Mouse (Mus musculus) left cerebral cortex, adult 8-10 months (tissue): ENCODE measurements at regions not wholly inside any gene's neighbourhood (a gene's known extent, or its start where the extent isn't known, plus 50 kb on each side); places are given as distances from the start of the nearest gene placed in this dataset.

Experiments used
- DNase-seq, 2 experiments: peaks; one replicate each; pipeline ENCODE4 v3.0.0; 2022; ENCODE audit warnings: low spot score in 2 of 2

- DNase-seq = no peak
These were observed 51.9 kb upstream of the Lgalsl start for GRCm38 (mm10) chr11:20882756-20883155.

GRCm38 (mm10) chr11:20883907-20884306 is 53.1 kb upstream of the Lgalsl start:
- DNase-seq = no peak

- no peak for DNase-seq
These were observed 56.2 kb upstream of the Lgalsl start for GRCm38 (mm10) chr11:20887044-20887443.

GRCm38 (mm10) chr11:20890479-20890878 is 59.6 kb upstream of the Lgalsl start:
- no peak for DNase-seq

- no peak for DNase-seq
These were observed 60.9 kb upstream of the Lgalsl start for GRCm38 (mm10) chr11:20891711-20892110.

GRCm38 (mm10) chr11:20896277-20897123 is 65.6 kb upstream of the Lgalsl start:
- DNase-seq = no peak

GRCm38 (mm10) chr11:20897468-20897867 is 66.6 kb upstream of the Lgalsl start:
- DNase-seq = no peak

- peak in 1 of 2 experiments; percentile 24 for DNase-seq
These were observed 67.7 kb upstream of the Lgalsl start for GRCm38 (mm10) chr11:20898558-20898957.

- DNase-seq = no peak
These were observed 68.9 kb upstream of the Lgalsl start for GRCm38 (mm10) chr11:20899766-20900165.

- no peak for DNase-seq
These were observed 71.1 kb upstream of the Lgalsl start for GRCm38 (mm10) chr11:20902001-20902400.

- DNase-seq = no peak
These were observed 72.1 kb upstream of the Lgalsl start for GRCm38 (mm10) chr11:20902910-20903309.

GRCm38 (mm10) chr11:20907996-20908395 is 77.1 kb upstream of the Lgalsl start:
- DNase-seq = no peak

- DNase-seq = no peak
These were observed 77.6 kb upstream of the Lgalsl start for GRCm38 (mm10) chr11:20908471-20908870.

GRCm38 (mm10) chr11:20913042-20913441 is 82.2 kb upstream of the Lgalsl start:
- DNase-seq = no peak

GRCm38 (mm10) chr11:20913598-20914296 is 82.9 kb upstream of the Lgalsl start:
- peak; percentile 39 to 69 for DNase-seq

GRCm38 (mm10) chr11:20914297-20914997 is 83.6 kb upstream of the Lgalsl start:
- no peak for DNase-seq

GRCm38 (mm10) chr11:20915182-20915602 is 84.3 kb upstream of the Lgalsl start:
- DNase-seq = peak; percentile 34 to 66

GRCm38 (mm10) chr11:20915687-20916432 is 85.0 kb upstream of the Lgalsl start:
- no peak for DNase-seq

GRCm38 (mm10) chr11:20916473-20916911 is 85.6 kb upstream of the Lgalsl start:
- DNase-seq = no peak

GRCm38 (mm10) chr11:20916961-20917360 is 86.1 kb upstream of the Lgalsl start:
- no peak for DNase-seq

- no peak for DNase-seq
These were observed 86.6 kb upstream of the Lgalsl start for GRCm38 (mm10) chr11:20917483-20917882.
